Mouse (Mus musculus): ENCODE results near the gene Krtap2-4.

- no peak for TF ChIP-seq CTCF (conservative IDR thresholded peaks at IDR 0.05; ENCODE audit: insufficient read depth, insufficient read length, low read depth, low read length)
- TF ChIP-seq POLR2A (IDR thresholded peaks at IDR 0.05; ENCODE audit: low read depth, low read length): no peak
Observed at GRCm38 (mm10) chr11:99637086-99637485, 22.4 kb upstream of the Krtap2-4 start.
